Mouse (Mus musculus) inflammation-experienced regulatory T-cells, adult 6 months (primary cell): Measurements from ENCODE around the gene Rbm4b. TPM values are rescaled to one million over a fixed set of nuclear protein-coding genes. Genes with fewer than 3 reads are reported as not detected.
"Not testable (repeated sequence)": the region's sequence is repeated elsewhere in the genome, so short reads cannot be mapped to it uniquely, and the experiment has no call there.

ENCODE experiments used
- ATAC-seq: one replicate; pipeline ENCODE4 v1.8.0; 2017
- polyA plus RNA-seq, 3 experiments: library from polyadenylated mRNA; unstranded; fragments of 100-300 nt; shearing (Covaris generic); gene quantifications; one replicate each; pipeline ENCODE4 v1.2.1; 2017

Rbm4b gene
- polyA plus RNA-seq, 3 experiments from 2014 or later: 59.9 to 134 (median 96.8) TPM

DNA sequence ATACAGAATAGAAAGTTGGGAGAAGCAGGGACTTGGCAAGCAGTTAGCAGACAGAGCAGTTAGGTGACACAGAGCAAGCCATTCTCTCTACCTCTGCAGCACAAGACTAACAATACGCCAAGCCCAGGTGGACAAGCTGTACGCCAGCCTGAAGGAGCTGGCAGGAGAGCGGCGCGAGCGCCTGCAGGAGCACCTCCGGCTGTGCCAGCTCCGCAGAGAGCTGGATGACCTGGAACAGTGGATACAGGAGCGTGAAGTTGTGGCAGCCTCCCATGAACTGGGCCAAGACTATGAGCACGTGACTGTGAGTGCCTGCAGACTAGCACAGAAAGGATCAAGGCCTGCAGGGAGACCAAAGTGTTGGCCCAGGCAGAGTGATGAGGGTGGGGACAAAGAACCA lies 10.6 kb upstream of the Rbm4b start:
- no peak for ATAC-seq

GRCm38 (mm10) chr19:4746611-4747010 lies 9.7 kb upstream of the Rbm4b start:
- ATAC-seq: no peak

DNA sequence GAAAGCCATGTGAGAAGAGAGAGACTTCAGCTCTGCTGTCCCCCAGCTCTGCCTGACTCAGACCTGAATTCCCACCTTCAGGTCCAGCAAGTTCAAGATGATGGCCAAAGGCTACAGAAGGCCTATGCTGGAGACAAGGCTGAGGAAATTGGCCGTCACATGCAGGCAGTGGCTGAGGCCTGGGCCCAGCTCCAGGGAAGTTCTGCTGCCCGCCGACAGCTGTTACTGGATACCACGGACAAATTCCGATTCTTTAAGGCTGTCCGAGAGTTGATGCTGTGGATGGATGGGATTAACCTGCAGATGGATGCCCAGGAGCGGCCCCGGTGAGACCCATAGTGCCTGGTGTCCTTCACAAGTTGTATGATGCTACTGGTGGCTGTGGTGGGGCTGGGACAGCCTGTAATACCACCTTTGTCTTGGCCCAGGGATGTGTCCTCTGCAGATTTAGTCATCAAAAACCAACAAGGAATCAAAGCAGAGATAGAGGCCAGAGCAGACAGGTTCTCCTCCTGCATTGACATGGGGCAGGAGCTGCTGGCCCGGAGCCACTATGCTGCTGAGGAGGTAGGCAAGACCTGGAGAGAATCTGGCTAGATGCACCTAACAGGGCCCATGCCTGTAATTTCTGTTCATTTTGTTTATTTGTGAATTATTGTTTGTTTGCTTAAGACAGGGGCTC lies 8.5 kb upstream of the Rbm4b start:
- ATAC-seq: no peak

- no peak for ATAC-seq
Measured at GRCm38 (mm10) chr19:4748493-4748892, 7.8 kb upstream of the Rbm4b start.

- ATAC-seq: no peak
Measured at GRCm38 (mm10) chr19:4749975-4750374, 6.3 kb upstream of the Rbm4b start.

GRCm38 (mm10) chr19:4755565-4756192 lies 618 bp upstream of the Rbm4b start:
- peak; percentile 74 for ATAC-seq

- ATAC-seq: no peak
Measured at GRCm38 (mm10) chr19:4756921-4757320, 624 bp downstream of the Rbm4b start.

DNA sequence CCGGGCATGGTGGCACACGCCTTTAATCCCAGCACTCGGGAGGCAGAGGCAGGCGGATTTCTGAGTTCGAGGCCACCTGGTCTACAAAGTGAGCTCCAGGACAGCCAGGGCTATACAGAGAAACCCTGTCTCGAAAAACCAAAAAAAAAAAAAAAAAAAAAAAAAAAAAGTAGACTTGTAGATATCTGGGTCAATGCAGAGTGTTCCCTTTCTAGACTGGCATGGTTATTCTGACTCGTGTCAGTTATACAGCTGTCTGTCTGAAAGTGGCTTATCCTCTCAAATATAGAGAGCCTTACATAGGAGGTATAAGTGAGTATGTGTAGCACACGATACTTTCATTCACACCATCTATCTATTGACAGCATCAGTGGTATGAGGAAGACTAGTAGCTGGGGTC lies 4.2 kb downstream of the Rbm4b start:
- not testable (repeated sequence) for ATAC-seq

- ATAC-seq: no peak
Measured at GRCm38 (mm10) chr19:4762876-4763275, 6.6 kb downstream of the Rbm4b start.

DNA sequence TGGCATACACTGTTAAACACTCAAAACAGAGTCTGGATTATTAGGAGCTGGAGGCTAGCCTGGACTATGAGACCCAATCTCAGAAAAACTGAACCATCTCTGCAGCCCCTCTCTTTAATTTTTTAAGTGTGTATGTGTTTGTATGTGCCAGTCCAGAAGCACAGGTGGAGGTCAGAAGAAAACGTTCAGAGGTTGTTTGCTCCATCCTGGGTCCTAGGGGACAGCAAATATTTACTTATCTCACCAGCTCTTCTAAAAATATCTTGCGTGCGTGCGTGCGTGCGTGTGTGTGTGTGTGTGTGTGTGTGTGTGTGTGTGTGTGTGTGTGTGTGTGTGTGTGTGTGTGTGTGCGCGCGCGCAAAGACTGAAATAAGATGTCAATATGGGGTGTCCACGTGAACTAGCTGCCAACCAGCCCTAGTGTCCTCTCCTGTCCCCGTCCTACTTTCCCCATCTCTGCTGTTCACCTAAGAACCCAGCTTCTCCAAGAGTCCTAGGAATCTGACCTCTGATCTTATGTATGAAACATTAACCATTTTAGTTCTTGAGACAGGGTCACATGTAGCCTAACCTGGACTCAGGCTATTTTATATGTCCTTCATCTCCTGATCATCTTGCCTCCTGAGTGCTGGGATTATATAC lies 11.3 kb downstream of the Rbm4b start:
- ATAC-seq: no peak

DNA sequence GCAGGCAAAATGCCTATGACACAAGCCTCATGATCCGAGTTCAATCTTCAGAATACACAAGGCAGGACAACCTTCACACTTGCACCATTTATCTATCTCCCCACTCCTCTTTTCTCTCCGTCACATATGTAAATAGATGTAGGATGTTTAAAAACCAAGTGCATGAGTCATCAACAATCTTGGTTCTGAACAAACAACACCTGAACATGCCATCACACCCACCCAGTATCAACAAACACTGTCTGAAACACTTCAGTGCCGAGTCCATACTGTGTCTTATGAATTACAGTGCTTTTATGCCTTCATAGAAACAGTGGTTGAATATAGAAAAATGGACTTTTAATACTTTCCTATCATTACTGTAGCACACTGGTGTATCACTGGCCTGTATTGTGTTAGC lies 16.5 kb downstream of the Rbm4b start:
- no peak for ATAC-seq

DNA sequence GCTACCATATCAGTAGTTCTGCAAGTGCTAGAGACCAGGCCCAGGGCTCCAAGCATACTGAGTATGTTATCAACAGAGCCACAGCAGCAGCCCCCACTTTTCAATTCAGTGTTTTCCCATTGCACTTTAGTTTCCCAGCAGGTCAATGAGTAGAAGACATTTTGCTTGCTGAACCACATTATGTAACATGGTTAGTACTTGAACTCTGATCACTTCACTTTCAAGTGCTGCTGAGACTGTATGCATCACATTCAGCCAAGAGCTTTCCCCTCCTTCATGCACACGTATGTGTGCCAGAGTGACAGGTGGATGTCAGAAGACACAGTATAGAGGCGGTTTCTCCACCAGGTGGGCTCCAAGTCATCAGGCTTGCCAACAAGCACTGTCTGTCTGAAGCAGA lies 26.6 kb downstream of the Rbm4b start:
- no peak for ATAC-seq

DNA sequence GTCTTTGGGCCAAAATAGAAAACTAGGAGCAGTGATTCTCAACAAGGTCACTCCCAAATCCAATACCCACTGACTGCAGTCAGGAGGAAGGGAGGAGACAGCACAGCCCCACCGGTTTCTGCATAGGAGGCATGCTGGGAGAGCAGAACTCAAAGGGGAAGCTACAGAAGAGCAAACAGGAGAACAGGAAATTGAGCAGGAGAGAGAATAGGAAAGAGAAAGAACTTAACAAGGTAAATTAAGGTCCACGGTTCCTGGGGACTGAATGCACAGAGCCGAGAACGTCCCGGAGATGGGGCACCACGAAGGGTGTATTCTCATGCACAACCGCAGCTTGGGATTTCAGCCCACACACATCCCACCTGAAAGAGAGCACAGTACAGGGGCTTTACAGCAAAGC lies 28.9 kb downstream of the Rbm4b start:
- ATAC-seq: no peak

DNA sequence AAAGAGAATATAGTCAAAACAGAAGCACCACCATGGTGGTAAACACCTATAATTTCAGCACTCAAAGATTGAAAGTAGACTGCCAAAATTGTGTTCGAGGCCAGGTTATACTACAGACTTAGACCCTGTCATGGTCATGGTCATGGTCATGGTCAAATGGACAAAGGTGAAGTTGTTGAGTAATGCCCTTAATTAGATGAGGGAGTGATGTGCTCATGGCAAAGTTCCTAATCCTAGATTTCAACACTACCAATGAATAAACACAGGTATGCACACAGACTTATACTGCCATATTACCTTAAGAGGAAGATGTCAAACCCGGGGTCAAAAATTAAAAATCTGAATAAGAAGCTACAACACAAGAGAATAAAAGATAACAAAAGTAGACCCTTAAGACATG lies 30.0 kb downstream of the Rbm4b start:
- ATAC-seq: no peak

- ATAC-seq: peak; percentile 1
Measured at GRCm38 (mm10) chr19:4793281-4793830, 37.1 kb downstream of the Rbm4b start.

DNA sequence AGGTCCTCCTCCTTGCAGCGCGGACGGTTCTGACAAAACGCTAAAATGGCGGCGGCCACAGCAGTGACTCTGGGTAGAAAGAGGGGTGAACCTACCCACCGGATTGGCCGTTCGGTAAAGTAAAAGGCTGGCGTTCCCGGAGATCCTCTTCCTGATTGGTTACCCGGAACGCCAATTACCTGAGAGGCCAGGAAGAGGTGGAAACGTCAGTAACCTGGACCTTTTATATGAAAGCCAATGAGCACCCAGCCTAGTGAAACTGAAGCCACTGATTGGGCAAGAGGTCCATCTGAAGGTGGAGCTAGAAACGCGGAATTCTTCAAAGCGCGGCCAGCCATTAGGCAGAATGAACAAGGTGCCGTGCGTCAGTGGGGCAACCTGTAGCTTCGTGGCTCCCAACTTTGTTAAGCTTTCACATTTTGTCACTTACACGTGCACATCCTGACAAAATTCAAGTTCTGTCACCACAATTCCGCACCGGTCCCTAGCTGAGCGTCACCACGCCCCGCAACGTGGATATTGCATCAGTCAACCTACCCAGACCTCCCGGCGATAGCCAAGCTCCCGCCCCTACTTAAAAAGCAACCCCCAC lies 37.6 kb downstream of the Rbm4b start, which contains the start of gene Rbm4:
Rbm4 (minus strand) TSS at position 71 of the 592 bp plus-strand sequence.
- ATAC-seq: peak; percentile 97

DNA sequence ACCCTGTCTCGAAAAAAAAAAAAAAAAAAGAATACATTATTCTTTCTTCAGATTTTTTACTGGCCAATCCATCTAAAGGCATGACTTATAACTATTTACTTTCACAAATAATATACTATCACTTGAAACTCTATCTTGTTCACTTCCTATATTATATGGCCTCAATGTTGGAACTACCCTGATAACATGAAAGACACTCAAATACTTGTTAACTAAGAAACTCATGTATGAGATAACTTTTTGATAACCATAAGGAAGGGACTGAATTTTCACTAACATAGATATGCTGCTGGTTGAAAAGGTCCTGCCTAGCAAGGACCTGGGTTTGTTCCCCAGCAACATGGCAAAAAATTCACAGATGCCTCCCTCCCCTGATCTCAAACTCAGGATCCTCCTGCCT lies 39.6 kb downstream of the Rbm4b start:
- ATAC-seq: no peak

GRCm38 (mm10) chr19:4797846-4798245 lies 41.5 kb downstream of the Rbm4b start:
- no peak for ATAC-seq

GRCm38 (mm10) chr19:4799083-4799482 lies 42.8 kb downstream of the Rbm4b start:
- ATAC-seq: no peak

- no peak for ATAC-seq
Measured at GRCm38 (mm10) chr19:4802691-4803091, 46.4 kb downstream of the Rbm4b start.

GRCm38 (mm10) chr19:4803283-4803682 lies 47.0 kb downstream of the Rbm4b start:
- no peak for ATAC-seq

DNA sequence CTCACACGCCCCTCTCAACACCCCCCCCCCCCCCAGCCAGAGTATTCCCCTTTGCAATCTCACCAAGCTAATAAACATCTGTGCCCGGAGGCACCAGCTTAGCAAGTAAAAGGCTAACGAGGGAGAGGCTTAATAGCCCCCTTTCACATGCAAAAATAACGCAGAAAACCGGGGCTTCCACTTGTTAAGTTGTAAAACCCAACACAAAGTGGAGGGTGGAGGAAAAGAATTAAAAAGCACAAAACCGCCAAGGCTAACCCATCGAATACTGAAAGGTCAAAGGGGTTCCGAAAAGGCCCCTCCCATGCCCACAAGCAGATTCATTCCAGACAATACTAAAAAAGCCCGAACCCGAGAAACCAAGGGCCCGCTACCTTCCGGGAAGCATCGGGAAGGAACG lies 54.0 kb downstream of the Rbm4b start:
- ATAC-seq: no peak

GRCm38 (mm10) chr19:4810746-4811062 lies 54.4 kb downstream of the Rbm4b start:
- ATAC-seq: no peak
